Mouse (Mus musculus): Measurements from ENCODE around the gene 4930404H24Rik. TPM values are rescaled to one million over a fixed set of nuclear protein-coding genes. Genes with fewer than 3 reads are reported as not detected.

4930404H24Rik gene
- polyA plus RNA-seq, 1 experiment = not detected

DNA sequence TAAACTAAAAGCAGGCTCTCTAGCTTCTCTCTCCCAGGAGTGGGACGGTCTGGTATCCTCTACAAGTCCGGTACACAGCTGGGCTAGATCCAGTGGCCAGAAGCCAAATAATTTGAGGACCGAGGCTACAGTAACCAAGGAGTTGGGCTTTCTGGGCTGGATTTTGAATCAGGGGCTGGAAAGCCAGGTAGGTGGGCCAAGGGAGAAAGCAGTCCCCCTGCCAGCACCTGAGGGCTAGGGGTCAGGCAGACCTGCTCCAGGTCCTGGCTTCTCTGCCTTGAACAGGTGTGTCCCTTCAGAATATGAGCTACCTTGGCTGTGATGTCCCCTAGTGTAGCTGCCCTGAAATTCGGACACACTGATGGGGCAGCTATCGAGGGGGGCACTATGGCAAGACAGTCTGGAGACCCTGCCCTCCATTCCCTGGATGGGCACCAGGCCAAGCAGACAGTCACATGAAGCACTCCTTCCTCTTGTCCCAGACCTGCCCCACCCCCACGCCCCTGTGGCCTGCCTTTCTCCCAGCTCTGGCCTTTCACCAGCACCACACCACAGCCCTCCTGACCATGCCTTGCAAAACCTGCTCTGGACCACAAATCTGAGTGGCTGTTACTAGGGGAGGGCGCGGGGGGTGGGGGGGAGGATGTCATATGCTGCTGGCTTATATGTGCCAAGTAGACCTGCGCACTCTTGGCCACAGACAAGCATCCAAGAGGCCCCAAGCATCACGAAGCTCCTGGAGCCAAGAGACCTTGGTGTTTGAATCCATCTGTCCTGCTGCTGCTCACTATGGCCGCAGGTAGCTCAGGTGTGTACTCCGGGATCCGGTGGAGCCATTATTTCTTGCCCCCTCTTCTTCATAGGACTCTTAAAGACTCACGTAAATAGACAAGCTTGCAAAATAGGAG lies 20.1 kb downstream of the 4930404H24Rik start:
- 23% methylated on average over 14 of the region's 14 CpGs for WGBS
- peaks cover 87% of the 10 kb centered on the region for H3K4me1 ChIP-seq (ENCODE audit: control insufficient read depth, insufficient read depth, low read length)
- peak; percentile 49 to 53 for DNase-seq

GRCm38 (mm10) chr2:153513983-153514382 lies 21.4 kb downstream of the 4930404H24Rik start:
- H3K27me3 ChIP-seq (ENCODE audit: control insufficient read depth, insufficient read depth, low read length) = no peaks in the 10 kb centered on the region
- no peak overlapping the region for H3K4me3 ChIP-seq (replicated peaks; ENCODE audit: insufficient read depth, low read depth, low read length)
- no peak overlapping the region for H3K27ac ChIP-seq (ENCODE audit: insufficient read depth, low read length)
- H3K4me1 ChIP-seq (ENCODE audit: control insufficient read depth, insufficient read depth, low read length) = peaks cover 75% of the 10 kb centered on the region
- DNase-seq = peak in 1 of 2 experiments; percentile 15
- no peak for TF ChIP-seq CTCF (IDR thresholded peaks at IDR 0.05; ENCODE audit: borderline replicate concordance, insufficient read depth, low read depth, low read length)
- TF ChIP-seq POLR2A (IDR thresholded peaks at IDR 0.05; ENCODE audit: borderline replicate concordance, insufficient read depth, low read length) = no peak
- WGBS = 74% methylated on average over 3 of the region's 3 CpGs

More for the DNA sequence above, 20.1 kb downstream of the 4930404H24Rik start:
- H3K4me3 ChIP-seq (replicated peaks; ENCODE audit: insufficient read depth, low read depth, low read length) = no peak overlapping the region
- H3K27me3 ChIP-seq (ENCODE audit: control insufficient read depth, insufficient read depth, low read length) = no peaks in the 10 kb centered on the region
- no peak for TF ChIP-seq POLR2A (IDR thresholded peaks at IDR 0.05; ENCODE audit: borderline replicate concordance, insufficient read depth, low read length)
- no peak for TF ChIP-seq CTCF (IDR thresholded peaks at IDR 0.05; ENCODE audit: borderline replicate concordance, insufficient read depth, low read depth, low read length)
- H3K27ac ChIP-seq (ENCODE audit: insufficient read depth, low read length) = peak overlapping the region; percentile 31

- H3K27me3 ChIP-seq (ENCODE audit: control insufficient read depth, insufficient read depth, low read length) = no peaks in the 10 kb centered on the region
- H3K27ac ChIP-seq (ENCODE audit: insufficient read depth, low read length) = no peak overlapping the region
- DNase-seq = peak; percentile 57 to 65
- no peak for TF ChIP-seq POLR2A (IDR thresholded peaks at IDR 0.05; ENCODE audit: borderline replicate concordance, insufficient read depth, low read length)
- no peak for TF ChIP-seq CTCF (IDR thresholded peaks at IDR 0.05; ENCODE audit: borderline replicate concordance, insufficient read depth, low read depth, low read length)
- H3K4me3 ChIP-seq (replicated peaks; ENCODE audit: insufficient read depth, low read depth, low read length) = no peak overlapping the region
- 47% methylated on average over 14 of the region's 14 CpGs for WGBS
- peaks cover 68% of the 10 kb centered on the region for H3K4me1 ChIP-seq (ENCODE audit: control insufficient read depth, insufficient read depth, low read length)
Measured at GRCm38 (mm10) chr2:153514497-153515380, 22.1 kb downstream of the 4930404H24Rik start.

GRCm38 (mm10) chr2:153515582-153515981 lies 23.0 kb downstream of the 4930404H24Rik start:
- peaks cover 59% of the 10 kb centered on the region for H3K4me1 ChIP-seq (ENCODE audit: control insufficient read depth, insufficient read depth, low read length)
- H3K27me3 ChIP-seq (ENCODE audit: control insufficient read depth, insufficient read depth, low read length) = no peaks in the 10 kb centered on the region
- peak; percentile 62 to 69 for DNase-seq
- no peak overlapping the region for H3K27ac ChIP-seq (ENCODE audit: insufficient read depth, low read length)
- 28% methylated on average over 6 of the region's 6 CpGs for WGBS
- TF ChIP-seq POLR2A (IDR thresholded peaks at IDR 0.05; ENCODE audit: borderline replicate concordance, insufficient read depth, low read length) (no peak), CTCF (IDR thresholded peaks at IDR 0.05; ENCODE audit: borderline replicate concordance, insufficient read depth, low read depth, low read length) (peak; percentile 11; the same call in 1 of the 2 replicates)
- no peak overlapping the region for H3K4me3 ChIP-seq (replicated peaks; ENCODE audit: insufficient read depth, low read depth, low read length)

GRCm38 (mm10) chr2:153516961-153517360 lies 24.4 kb downstream of the 4930404H24Rik start:
- H3K4me1 ChIP-seq (ENCODE audit: control insufficient read depth, insufficient read depth, low read length) = peaks cover 52% of the 10 kb centered on the region
- TF ChIP-seq CTCF (IDR thresholded peaks at IDR 0.05; ENCODE audit: borderline replicate concordance, insufficient read depth, low read depth, low read length) (peak; percentile 37; the same call in 1 of the 2 replicates), POLR2A (IDR thresholded peaks at IDR 0.05; ENCODE audit: borderline replicate concordance, insufficient read depth, low read length) (no peak)
- H3K27me3 ChIP-seq (ENCODE audit: control insufficient read depth, insufficient read depth, low read length) = no peaks in the 10 kb centered on the region
- 57% methylated on average over 4 of the region's 4 CpGs for WGBS
- H3K27ac ChIP-seq (ENCODE audit: insufficient read depth, low read length) = no peak overlapping the region
- no peak overlapping the region for H3K4me3 ChIP-seq (replicated peaks; ENCODE audit: insufficient read depth, low read depth, low read length)
- no peak for DNase-seq

DNA sequence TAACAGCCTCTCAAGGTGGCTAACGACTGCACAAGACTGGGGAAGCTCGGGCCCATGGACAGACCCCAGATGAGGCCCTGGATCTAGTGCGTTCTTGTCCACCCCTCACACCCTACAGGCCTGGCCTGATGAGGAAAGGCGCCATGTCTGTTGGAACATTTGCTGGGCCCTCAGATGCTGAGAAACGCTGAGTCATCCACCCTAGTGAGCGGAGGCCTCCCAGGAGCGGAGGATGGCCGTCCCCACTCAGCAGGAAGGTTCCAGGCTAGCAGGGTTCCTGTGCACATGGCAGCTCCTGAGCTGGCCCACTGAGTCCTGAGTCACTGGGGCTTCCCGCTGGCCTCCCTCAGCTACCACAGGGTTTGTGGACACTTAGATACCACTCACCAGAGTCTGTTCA lies 27.5 kb downstream of the 4930404H24Rik start:
- H3K4me3 ChIP-seq (replicated peaks; ENCODE audit: insufficient read depth, low read depth, low read length) = no peak overlapping the region
- 68% methylated on average over 9 of the region's 9 CpGs for WGBS
- TF ChIP-seq POLR2A (IDR thresholded peaks at IDR 0.05; ENCODE audit: borderline replicate concordance, insufficient read depth, low read length) = no peak
- TF ChIP-seq CTCF (IDR thresholded peaks at IDR 0.05; ENCODE audit: borderline replicate concordance, insufficient read depth, low read depth, low read length) = no peak
- no peak for DNase-seq
- peaks cover 40% of the 10 kb centered on the region for H3K4me1 ChIP-seq (ENCODE audit: control insufficient read depth, insufficient read depth, low read length)
- H3K27ac ChIP-seq (ENCODE audit: insufficient read depth, low read length) = no peak overlapping the region
- no peaks in the 10 kb centered on the region for H3K27me3 ChIP-seq (ENCODE audit: control insufficient read depth, insufficient read depth, low read length)

DNA sequence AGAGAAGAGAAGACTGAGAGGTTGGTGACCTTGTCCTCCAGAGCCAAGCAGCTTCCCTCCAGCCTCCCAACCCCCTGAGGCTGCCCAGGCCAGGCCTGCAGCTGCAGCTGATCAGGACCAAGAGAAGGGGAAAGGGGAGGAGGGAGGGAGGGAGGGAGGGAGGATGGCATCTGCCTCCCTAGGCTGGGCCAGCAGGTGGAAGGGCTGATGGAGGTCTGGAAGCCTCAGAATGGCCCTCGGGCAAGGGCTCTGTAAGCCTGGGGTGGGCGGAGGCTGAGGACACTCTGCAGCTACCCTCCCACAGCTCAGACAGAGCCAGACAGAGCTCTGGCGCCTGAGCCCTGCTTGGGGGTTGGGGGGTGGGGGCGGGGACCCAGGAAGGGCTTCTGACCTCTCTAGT lies 29.7 kb downstream of the 4930404H24Rik start:
- peaks cover 29% of the 10 kb centered on the region for H3K4me1 ChIP-seq (ENCODE audit: control insufficient read depth, insufficient read depth, low read length)
- H3K4me3 ChIP-seq (replicated peaks; ENCODE audit: insufficient read depth, low read depth, low read length) = no peak overlapping the region
- H3K27ac ChIP-seq (ENCODE audit: insufficient read depth, low read length) = no peak overlapping the region
- H3K27me3 ChIP-seq (ENCODE audit: control insufficient read depth, insufficient read depth, low read length) = no peaks in the 10 kb centered on the region
- 32% methylated on average over 4 of the region's 4 CpGs for WGBS
- DNase-seq = no peak
- TF ChIP-seq CTCF (IDR thresholded peaks at IDR 0.05; ENCODE audit: borderline replicate concordance, insufficient read depth, low read depth, low read length) (no peak), POLR2A (IDR thresholded peaks at IDR 0.05; ENCODE audit: borderline replicate concordance, insufficient read depth, low read length) (no peak)
